Mouse (Mus musculus) liver, embryonic 18 days (tissue): ENCODE data around the gene Tspan7. TPM values are rescaled to one million over a fixed set of nuclear protein-coding genes. Genes with fewer than 3 reads are reported as not detected.

Experiments used
- polyA plus RNA-seq: library from polyadenylated mRNA; depleted of rRNA; stranded (reverse); fragments of >200 nt; gene quantifications from 2 replicates; pipeline ENCODE4 v1.2.3, GENCODE M21; 2012; rRNA removed

Tspan7 gene
- polyA plus RNA-seq, result 30.1 and 32.1 TPM in 2 replicates

DNA sequence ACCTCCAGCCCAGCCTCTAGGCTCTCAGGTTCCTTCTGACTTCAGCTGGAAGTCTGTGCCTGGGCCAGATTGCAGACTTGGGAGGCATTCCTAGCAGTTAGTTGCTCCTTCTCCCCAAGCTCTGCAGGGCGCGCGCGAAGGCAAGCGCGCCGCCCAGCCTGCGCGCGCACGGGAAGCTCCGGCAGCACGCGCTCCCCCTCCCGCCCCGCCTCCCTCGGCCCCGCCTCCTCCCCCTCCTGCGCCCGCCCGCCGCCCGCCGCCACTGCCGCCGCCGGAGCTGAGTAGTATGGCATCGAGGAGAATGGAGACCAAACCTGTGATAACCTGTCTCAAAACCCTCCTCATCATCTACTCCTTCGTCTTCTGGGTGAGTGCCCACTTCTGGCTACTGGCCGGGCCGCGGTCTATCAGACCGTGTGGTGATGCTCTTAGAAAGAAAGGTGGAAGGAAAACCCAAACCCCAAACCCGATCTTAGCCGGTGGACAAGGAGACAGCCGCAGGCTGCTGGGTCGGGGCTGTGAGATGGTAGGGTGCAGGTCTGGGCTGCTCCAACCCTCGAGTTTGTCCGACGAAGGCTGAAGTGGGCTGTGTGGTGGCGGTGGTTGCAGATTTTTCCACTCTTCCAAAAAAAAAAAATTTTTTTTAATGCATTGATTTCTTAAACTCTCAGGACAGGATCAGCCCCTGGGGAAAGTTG lies at the start of gene Tspan7:
Gene Tspan7, plus strand, starts transcription at position 287 of the 698 bp plus-strand sequence.

Other genes with a start within 250 kb of the Tspan7 start
- gene Otc, start 232.9 kb upstream of the Tspan7 start, polyA plus RNA-seq, result 36.7 and 49.0 TPM in 2 replicates
- gene Mid1ip1, start 229.9 kb downstream of the Tspan7 start, polyA plus RNA-seq, result 21.8 and 25.6 TPM in 2 replicates